Mouse (Mus musculus) ovary, adult 2 months (tissue): ENCODE measurements around the gene Cftr. TPM values are rescaled to one million over a fixed set of nuclear protein-coding genes. Genes with fewer than 3 reads are reported as not detected.

Source experiments
- polyA plus RNA-seq: library from polyadenylated mRNA; depleted of rRNA; stranded (reverse); fragments of >200 nt; gene quantifications from 2 replicates; pipeline ENCODE4 v1.2.3, GENCODE M21; 2012; rRNA removed

Cftr gene
- 0.96 and 1.1 TPM in 2 replicates for polyA plus RNA-seq

GRCm38 (mm10) chr6:18170311-18170922 is at the start of gene Cftr:
TSS of gene Cftr (plus strand) at chr6:18170687.

Other genes with a start within 250 kb of the Cftr start
- gene Wnt2, start 140.1 kb upstream of the Cftr start, polyA plus RNA-seq = 0.45 and 0.75 TPM in 2 replicates
- gene Asz1, start 61.6 kb upstream of the Cftr start, polyA plus RNA-seq = 0.13 and 0.17 TPM in 2 replicates